Mouse (Mus musculus) limb, embryonic 13.5 days (tissue): ENCODE measurements around the gene Shank1. TPM values are rescaled to one million over a fixed set of nuclear protein-coding genes. Genes with fewer than 3 reads are reported as not detected.

Source experiments
- ATAC-seq: fragments of 200-750 bp; cut with Nextera tagmentation; 2 replicates; pipeline ENCODE4 v1.8.0; 2017; ENCODE audit warnings: low read depth, moderate number of reproducible peaks, moderate TSS enrichment; ENCODE audit not compliant: low FRiP score
- H3K27ac ChIP-seq: fragments of 300-500 bp; sonication (generic); 2 replicates; pipeline ENCODE4 v1.5.1; 2015; ENCODE audit warnings: inconsistent platforms, mild to moderate bottlenecking, moderate library complexity
- H3K27me3 ChIP-seq: fragments of 300-500 bp; sonication (generic); 2 replicates; pipeline ENCODE4 v1.6.1; 2015; ENCODE audit warnings: mild to moderate bottlenecking, inconsistent platforms
- H3K36me3 ChIP-seq: fragments of 300-500 bp; sonication (generic); 2 replicates; pipeline ENCODE4 v1.6.1; 2015; ENCODE audit warnings: inconsistent platforms, mild to moderate bottlenecking, moderate library complexity
- H3K4me1 ChIP-seq: fragments of 300-500 bp; sonication (generic); 2 replicates; pipeline ENCODE4 v1.6.1; 2015; ENCODE audit warnings: inconsistent platforms
- H3K4me2 ChIP-seq: fragments of 300-500 bp; sonication (generic); replicated peaks from 2 replicates; pipeline ENCODE4 v1.6.1; 2015; ENCODE audit warnings: inconsistent platforms, mild to moderate bottlenecking, moderate library complexity
- H3K4me3 ChIP-seq: fragments of 300-500 bp; sonication (generic); 2 replicates; pipeline ENCODE4 v1.5.1; 2015; ENCODE audit warnings: moderate library complexity, mild to moderate bottlenecking, inconsistent platforms
- H3K9ac ChIP-seq: fragments of 300-500 bp; sonication (generic); 2 replicates; pipeline ENCODE4 v1.6.1; 2015; ENCODE audit warnings: mild to moderate bottlenecking, inconsistent platforms
- H3K9me3 ChIP-seq: fragments of 300-500 bp; sonication (generic); 2 replicates; pipeline ENCODE4 v1.6.1; 2016; ENCODE audit warnings: inconsistent platforms
- WGBS: fragments of 180-500 bp; shearing (Covaris S2); methylation state at CpG from one replicate; pipeline ENCODE4 v1.1.7; 2015; 5-methylcytosine and 5-hydroxymethylcytosine counted together
- polyA plus RNA-seq: library from polyadenylated mRNA; unstranded; fragments of >200 nt; fragmentation: Nextera tagmentation; extraction: Ambion mirVana; gene quantifications from 2 replicates; pipeline ENCODE4 v1.2.1, GENCODE M21; 2015

The Shank1 gene
- polyA plus RNA-seq, 1 experiment from 2014 or later, result 3.3 TPM

DNA sequence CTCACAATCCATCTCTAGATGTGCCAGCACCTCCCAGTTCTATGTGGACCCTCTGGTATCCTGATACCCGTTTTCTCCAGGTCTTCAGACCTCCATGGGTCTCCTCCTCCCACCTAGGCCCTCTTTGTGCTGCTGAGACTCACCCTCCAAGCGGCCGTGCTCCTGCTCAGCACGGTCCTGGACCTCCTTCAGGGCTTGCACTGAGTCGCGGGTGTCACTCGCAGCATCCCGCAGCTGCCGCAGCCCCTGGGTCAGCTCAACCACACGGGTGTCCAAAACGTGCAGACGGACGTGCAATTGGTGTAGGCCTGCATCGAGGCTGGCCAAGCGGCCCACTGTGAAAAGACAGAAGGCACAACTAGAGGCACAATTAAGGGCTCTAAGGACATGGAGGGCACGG, 4.4 kb upstream of the Shank1 start:
- peak overlapping the region; percentile 73 for H3K4me3 ChIP-seq
- H3K27me3 ChIP-seq, result peaks cover 14% of the 10 kb centered on the region
- H3K27ac ChIP-seq, result peak overlapping the region; percentile 85
- H3K9me3 ChIP-seq, result no peaks in the 10 kb centered on the region
- WGBS, result 9% methylated on average over 16 of the region's 16 CpGs
- H3K4me2 ChIP-seq, result peak overlapping the region; percentile 79
- H3K4me1 ChIP-seq, result peaks cover 52% of the 10 kb centered on the region
- no peak; the same call in 1 of the 2 replicates for ATAC-seq
- no peak overlapping the region for H3K9ac ChIP-seq
- H3K36me3 ChIP-seq, result no peaks in the 10 kb centered on the region

DNA sequence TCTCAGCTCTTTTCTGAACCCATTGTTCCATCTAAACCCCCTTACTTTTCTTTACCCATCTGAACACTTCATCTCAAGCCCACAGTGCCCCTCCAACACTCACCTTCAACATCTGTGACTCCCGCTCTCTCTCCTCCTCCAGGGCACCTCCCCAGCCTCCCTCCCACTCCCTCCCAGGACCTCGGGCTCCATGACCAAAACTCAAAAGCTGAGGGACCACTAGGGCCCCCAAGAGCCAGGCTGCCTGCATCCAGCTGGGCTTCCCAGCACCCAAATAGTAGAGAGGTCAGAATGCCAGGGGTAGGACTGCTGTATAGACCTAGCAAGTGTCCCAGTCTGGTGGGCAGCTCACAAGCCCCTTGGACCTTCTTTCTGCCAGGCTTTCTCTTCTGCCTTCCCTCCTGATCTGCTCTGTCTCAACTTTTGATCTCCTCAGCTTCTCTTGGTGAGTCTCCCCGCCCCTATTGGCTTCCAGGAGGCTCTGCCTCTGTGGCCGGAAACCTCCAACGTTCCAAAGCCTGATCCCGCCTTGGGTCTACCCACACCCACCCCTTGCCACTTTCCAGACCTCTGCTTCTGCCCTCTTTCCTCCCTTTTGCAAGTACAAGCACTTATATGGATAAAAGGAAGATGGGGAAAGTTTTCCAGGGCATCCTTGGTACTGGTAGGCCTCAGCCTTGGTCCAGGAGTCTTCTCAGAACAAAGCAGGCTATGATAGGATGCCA, 3.4 kb upstream of the Shank1 start, which contains the start of gene Clec11a:
Clec11a (minus strand) TSS at position 387 of the 725 bp plus-strand sequence.
- peak within 1 kb of the TSS; percentile 85 for H3K27ac ChIP-seq
- H3K27me3 ChIP-seq, result peaks cover 23% of the 10 kb centered on the region
- H3K9ac ChIP-seq, result peak within 1 kb of the TSS; percentile 39
- H3K4me1 ChIP-seq, result peaks cover 62% of the 10 kb centered on the region
- peak within 1 kb of the TSS; percentile 79 for H3K4me2 ChIP-seq
- 62% methylated on average over 6 of the region's 6 CpGs for WGBS
- H3K9me3 ChIP-seq, result no peaks in the 10 kb centered on the region
- no peaks in the 10 kb centered on the region for H3K36me3 ChIP-seq
- ATAC-seq, result no peak
- H3K4me3 ChIP-seq, result peak within 1 kb of the TSS; percentile 73

- Histone ChIP-seq H3K4me1 (peaks cover 65% of the 10 kb centered on the region), H3K27me3 (peaks cover 31% of the 10 kb centered on the region), H3K4me3 (no peak overlapping the region), H3K36me3 (no peaks in the 10 kb centered on the region), H3K9me3 (no peaks in the 10 kb centered on the region), H3K9ac (peak overlapping the region; percentile 39; the same call in 1 of the 2 replicates), H3K4me2 (peak overlapping the region; percentile 24), H3K27ac (peak overlapping the region; percentile 85)
- WGBS, result 19% methylated on average over 8 of the region's 9 CpGs
- no peak for ATAC-seq
Measured at GRCm38 (mm10) chr7:44307261-44308020, 2.6 kb upstream of the Shank1 start.

GRCm38 (mm10) chr7:44310285-44310877, 328 bp downstream of the Shank1 start:
- H3K27me3 ChIP-seq, result peaks cover 40% of the 10 kb centered on the region

DNA sequence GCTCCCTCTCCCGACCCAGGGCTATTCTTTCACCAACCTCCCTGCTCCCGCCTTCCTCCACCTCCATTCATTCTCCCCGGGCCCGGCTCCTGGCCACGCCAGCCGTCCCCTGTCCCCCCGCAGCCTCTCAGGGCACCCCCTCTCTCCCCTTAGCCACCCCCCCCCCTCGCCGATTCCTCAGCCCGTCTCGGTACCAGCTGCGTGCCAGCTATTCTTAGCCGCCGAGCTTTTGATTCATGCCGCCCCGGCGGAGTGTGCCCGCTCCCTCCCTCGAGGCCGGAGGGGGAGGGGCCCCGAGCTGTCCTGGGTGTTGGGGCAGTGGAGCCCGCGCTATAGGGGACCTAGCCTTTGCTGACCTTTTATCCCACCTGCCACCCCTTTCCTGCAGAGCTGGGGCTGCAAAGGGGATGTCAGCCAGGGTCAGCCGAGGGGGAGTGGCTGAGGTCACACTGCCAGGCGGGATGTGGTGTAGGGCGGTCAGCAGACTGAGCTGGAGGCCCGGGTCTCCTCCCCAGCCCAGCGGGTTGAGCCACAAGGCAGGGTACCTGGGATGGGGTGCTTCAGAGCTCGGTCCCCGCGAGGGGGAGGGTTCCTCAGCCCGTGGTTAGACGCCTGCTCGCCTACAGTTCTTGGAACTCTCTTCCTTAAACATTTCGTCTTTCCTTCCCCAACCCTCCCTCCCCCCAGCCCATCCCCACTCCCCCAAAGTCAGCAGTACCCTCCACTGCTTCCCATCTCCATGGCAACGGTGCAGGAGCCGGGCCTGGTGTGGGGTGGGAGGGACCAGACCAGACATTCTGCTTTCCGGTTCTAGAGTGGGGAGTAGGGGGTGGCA, 1.0 kb downstream of the Shank1 start:
- Histone ChIP-seq H3K9me3 (no peaks in the 10 kb centered on the region), H3K4me1 (peaks cover 50% of the 10 kb centered on the region), H3K27me3 (peaks cover 43% of the 10 kb centered on the region), H3K4me2 (peak overlapping the region; percentile 98), H3K36me3 (no peaks in the 10 kb centered on the region; the same call in 1 of the 2 replicates), H3K27ac (no peak overlapping the region), H3K9ac (peak overlapping the region; percentile 67), H3K4me3 (peak overlapping the region; percentile 56)
- no peak for ATAC-seq
- WGBS, result under 1% methylated on average over 34 of the region's 38 CpGs

More at GRCm38 (mm10) chr7:44310285-44310877, 328 bp downstream of the Shank1 start:
- H3K36me3 ChIP-seq, result no peaks in the 10 kb centered on the region
- ATAC-seq, result no peak
- H3K4me3 ChIP-seq, result peak overlapping the region; percentile 56
- H3K9me3 ChIP-seq, result no peaks in the 10 kb centered on the region
- peaks cover 56% of the 10 kb centered on the region for H3K4me1 ChIP-seq
- no peak overlapping the region for H3K27ac ChIP-seq
- H3K9ac ChIP-seq, result peak overlapping the region; percentile 67
- H3K4me2 ChIP-seq, result peak overlapping the region; percentile 98
- WGBS, result under 1% methylated on average over 39 of the region's 40 CpGs

- WGBS, result 16% methylated on average over 6 of the region's 6 CpGs
- 0 out of 2 replicates have a peak overlapping the region, but pooled peaks have one; percentile 56 for H3K4me3 ChIP-seq
- H3K27ac ChIP-seq, result no peak overlapping the region
- H3K9me3 ChIP-seq, result no peaks in the 10 kb centered on the region
- peak overlapping the region; percentile 98 for H3K4me2 ChIP-seq
- H3K9ac ChIP-seq, result peak overlapping the region; percentile 1; the same call in 1 of the 2 replicates
- peaks cover 42% of the 10 kb centered on the region for H3K4me1 ChIP-seq
- H3K36me3 ChIP-seq, result peaks cover under 1% of the 10 kb centered on the region
- ATAC-seq, result no peak
- H3K27me3 ChIP-seq, result peaks cover 46% of the 10 kb centered on the region
Measured at GRCm38 (mm10) chr7:44311713-44312304, 1.8 kb downstream of the Shank1 start.

DNA sequence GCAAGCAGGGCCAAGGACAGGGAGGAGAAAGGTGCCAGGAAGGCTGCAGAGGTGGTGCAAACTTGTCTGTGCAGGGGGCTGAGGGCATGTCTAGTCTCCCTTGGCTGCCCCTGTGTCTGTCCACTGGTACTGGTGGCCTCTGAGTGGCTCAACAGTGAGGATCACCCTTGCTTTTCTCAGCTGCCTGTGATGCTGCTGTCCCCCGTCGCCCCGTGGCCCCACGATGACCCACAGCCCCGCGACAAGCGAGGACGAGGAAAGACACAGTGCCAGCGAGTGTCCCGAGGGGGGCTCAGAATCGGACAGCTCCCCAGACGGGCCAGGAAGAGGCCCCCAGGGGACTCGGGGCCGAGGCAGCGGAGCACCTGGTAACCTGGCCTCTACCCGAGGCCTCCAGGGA, 2.4 kb downstream of the Shank1 start:
- Histone ChIP-seq H3K4me2 (no peak overlapping the region), H3K27me3 (peaks cover 46% of the 10 kb centered on the region), H3K27ac (no peak overlapping the region), H3K4me1 (peaks cover 36% of the 10 kb centered on the region), H3K36me3 (peaks cover 6% of the 10 kb centered on the region), H3K9me3 (no peaks in the 10 kb centered on the region), H3K9ac (peak overlapping the region; percentile 1; the same call in 1 of the 2 replicates), H3K4me3 (no peak overlapping the region)
- no peak for ATAC-seq
- WGBS, result 58% methylated on average over 16 of the region's 16 CpGs

DNA sequence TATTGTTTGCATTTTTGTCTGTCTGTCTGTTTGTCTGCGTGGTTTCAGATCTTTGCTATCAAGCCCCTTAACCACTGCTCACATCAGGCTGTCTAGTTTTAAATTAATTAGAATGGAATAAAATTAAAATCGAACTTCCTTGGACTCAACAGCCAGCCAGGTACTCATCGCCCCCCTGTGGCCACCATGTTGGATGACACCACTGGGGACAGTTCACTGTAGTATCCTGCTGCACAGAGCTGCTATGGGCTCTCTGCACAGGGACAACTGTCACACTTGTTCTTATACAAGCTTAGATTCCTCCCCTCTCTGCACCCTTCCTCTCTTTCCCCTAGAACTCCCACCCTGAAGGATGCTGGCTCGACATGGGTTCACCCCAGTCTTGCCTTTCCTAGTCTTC, 7.9 kb downstream of the Shank1 start:
- ATAC-seq, result no peak
- Histone ChIP-seq H3K9me3 (no peaks in the 10 kb centered on the region), H3K4me1 (no peaks in the 10 kb centered on the region), H3K27me3 (peaks cover 13% of the 10 kb centered on the region), H3K27ac (no peak overlapping the region), H3K4me2 (no peak overlapping the region), H3K36me3 (peaks cover 10% of the 10 kb centered on the region), H3K9ac (no peak overlapping the region), H3K4me3 (no peak overlapping the region)
- whole genome bisulfite sequencing, result 40% methylated on average over 4 of the region's 4 CpGs

GRCm38 (mm10) chr7:44320886-44321285, 10.8 kb downstream of the Shank1 start:
- no peak overlapping the region for H3K4me2 ChIP-seq
- H3K27ac ChIP-seq, result no peak overlapping the region
- H3K4me3 ChIP-seq, result no peak overlapping the region
- no peaks in the 10 kb centered on the region for H3K9me3 ChIP-seq
- no peak overlapping the region for H3K9ac ChIP-seq
- no peak for ATAC-seq
- no peaks in the 10 kb centered on the region for H3K4me1 ChIP-seq
- peaks cover 31% of the 10 kb centered on the region for H3K27me3 ChIP-seq
- WGBS, result 54% methylated on average over 8 of the region's 8 CpGs
- peaks cover 10% of the 10 kb centered on the region for H3K36me3 ChIP-seq

GRCm38 (mm10) chr7:44322290-44322689, 12.2 kb downstream of the Shank1 start:
- H3K36me3 ChIP-seq, result peaks cover 5% of the 10 kb centered on the region
- H3K4me3 ChIP-seq, result no peak overlapping the region
- H3K9me3 ChIP-seq, result no peaks in the 10 kb centered on the region
- H3K4me2 ChIP-seq, result no peak overlapping the region
- peaks cover 40% of the 10 kb centered on the region for H3K27me3 ChIP-seq
- 79% methylated on average over 1 of the region's 1 CpGs for WGBS
- no peak overlapping the region for H3K9ac ChIP-seq
- H3K4me1 ChIP-seq, result no peaks in the 10 kb centered on the region
- no peak overlapping the region for H3K27ac ChIP-seq
- no peak for ATAC-seq

DNA sequence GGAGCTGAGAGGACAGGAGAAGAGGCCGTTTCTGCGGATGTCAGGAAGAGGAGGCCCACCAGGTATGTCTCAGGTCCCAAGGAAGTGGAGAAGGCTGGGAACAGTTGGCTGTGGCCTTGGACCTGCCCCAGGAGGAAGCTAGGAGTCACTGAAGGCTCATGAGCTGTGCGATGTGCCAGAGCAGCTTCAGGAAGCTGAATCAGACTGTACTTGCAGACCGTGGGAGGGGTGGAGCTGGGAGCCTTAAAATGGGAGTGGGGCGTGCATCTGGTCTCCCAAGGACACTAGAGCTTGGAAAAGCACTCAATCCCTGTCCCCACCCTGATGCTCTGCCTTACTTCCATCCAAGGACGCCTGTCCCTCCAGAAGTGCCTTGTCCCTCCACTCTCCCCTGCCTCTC, 16.6 kb downstream of the Shank1 start:
- no peak overlapping the region for H3K27ac ChIP-seq
- no peaks in the 10 kb centered on the region for H3K4me1 ChIP-seq
- no peak for ATAC-seq
- H3K36me3 ChIP-seq, result no peaks in the 10 kb centered on the region; the same call in 1 of the 2 replicates
- peaks cover 68% of the 10 kb centered on the region for H3K27me3 ChIP-seq
- H3K4me3 ChIP-seq, result no peak overlapping the region
- WGBS, result 50% methylated on average over 6 of the region's 6 CpGs
- no peak overlapping the region for H3K4me2 ChIP-seq
- no peak overlapping the region for H3K9ac ChIP-seq
- no peaks in the 10 kb centered on the region for H3K9me3 ChIP-seq
